Mouse (Mus musculus) heart, embryonic 11.5 days (tissue): ENCODE measurements around the gene 1700001F09Rik. TPM values are rescaled to one million over a fixed set of nuclear protein-coding genes. Genes with fewer than 3 reads are reported as not detected.
"Not testable (repeated sequence)": the region's sequence is repeated elsewhere in the genome, so short reads cannot be mapped to it uniquely, and the experiment has no call there.

Source experiments
- ATAC-seq: fragments of 200-750 bp; cut with Nextera tagmentation; replicated peaks from 2 replicates; pipeline ENCODE4 v1.8.0; 2017; ENCODE audit warnings: moderate library complexity; ENCODE audit not compliant: insufficient number of reproducible peaks, low FRiP score, low TSS enrichment
- H3K27ac ChIP-seq: fragments of 300-500 bp; sonication (generic); 2 replicates; pipeline ENCODE4 v1.5.1; 2014; ENCODE audit warnings: mild to moderate bottlenecking, low read depth, low read length
- H3K27me3 ChIP-seq: fragments of 300-500 bp; sonication (generic); 2 replicates; pipeline ENCODE4 v1.6.1; 2014; ENCODE audit warnings: mild to moderate bottlenecking, low read length, mixed read lengths; ENCODE audit not compliant: control insufficient read depth, insufficient read depth
- H3K36me3 ChIP-seq: fragments of 300-500 bp; sonication (generic); 2 replicates; pipeline ENCODE4 v1.6.1; 2014; ENCODE audit warnings: mild to moderate bottlenecking, low read length, moderate library complexity, mixed read lengths; ENCODE audit not compliant: control insufficient read depth, insufficient read depth
- H3K4me1 ChIP-seq: fragments of 300-500 bp; sonication (generic); 2 replicates; pipeline ENCODE4 v1.6.1; 2014; ENCODE audit warnings: low read length; ENCODE audit not compliant: control insufficient read depth, insufficient read depth
- H3K4me2 ChIP-seq: fragments of 300-500 bp; sonication (generic); 2 replicates; pipeline ENCODE4 v1.6.1; 2014; ENCODE audit warnings: mild to moderate bottlenecking, moderate library complexity
- H3K4me3 ChIP-seq: fragments of 300-500 bp; sonication (generic); 2 replicates; pipeline ENCODE4 v1.5.1; 2014; ENCODE audit warnings: low read depth, low read length
- H3K9ac ChIP-seq: fragments of 300-500 bp; sonication (generic); 2 replicates; pipeline ENCODE4 v1.6.1; 2014; ENCODE audit warnings: mild to moderate bottlenecking, low read depth, low read length, moderate library complexity
- H3K9me3 ChIP-seq: fragments of 300-500 bp; sonication (generic); replicated peaks from 2 replicates; pipeline ENCODE4 v1.6.1; 2016; ENCODE audit warnings: low read length; ENCODE audit not compliant: control insufficient read depth
- WGBS: fragments of 180-500 bp; shearing (Covaris S2); extraction: QIAGEN DNeasy Blood & Tissue Kit; methylation state at CpG from one replicate; pipeline ENCODE4 v1.1.7; 2014; ENCODE audit not compliant: insufficient replicate concordance; 5-methylcytosine and 5-hydroxymethylcytosine counted together
- polyA plus RNA-seq: library from polyadenylated mRNA; unstranded; fragments of >200 nt; fragmentation: Nextera tagmentation; extraction: Ambion mirVana; gene quantifications from 2 replicates; pipeline ENCODE4 v1.2.1, GENCODE M21; 2014

Gene 1700001F09Rik
- polyA plus RNA-seq, 1 experiment from 2014 or later, result not detected

GRCm38 (mm10) chr14:43293503-43293902, 54.1 kb downstream of the 1700001F09Rik start, which contains the start of gene Gm8127:
TSS of gene Gm8127 (minus strand) at chr14:43293832.
- not testable (repeated sequence) for H3K9ac ChIP-seq, H3K4me1 ChIP-seq, H3K4me2 ChIP-seq, ATAC-seq, H3K27ac ChIP-seq, H3K36me3 ChIP-seq, H3K4me3 ChIP-seq, H3K9me3 ChIP-seq, H3K27me3 ChIP-seq
- 74% methylated on average over 3 of the region's 3 CpGs for WGBS

Other genes starting within 250 kb of the 1700001F09Rik start
- not detected in 2 replicates for gene Gm8104, start 247.2 kb downstream of the 1700001F09Rik start, polyA plus RNA-seq
- not detected in 2 replicates for gene Gm7233, start 167.9 kb downstream of the 1700001F09Rik start, polyA plus RNA-seq
- not detected in 2 replicates for gene Gm8122, start 112.5 kb downstream of the 1700001F09Rik start, polyA plus RNA-seq
- gene Gm8126, start 89.2 kb downstream of the 1700001F09Rik start, polyA plus RNA-seq, result not detected in 2 replicates
- gene Gm9732, start 72.8 kb downstream of the 1700001F09Rik start, polyA plus RNA-seq, result not detected in 2 replicates
- not detected in 2 replicates for gene Gm8127, start 54.0 kb downstream of the 1700001F09Rik start, polyA plus RNA-seq
- gene Gm8138, start 68.5 kb upstream of the 1700001F09Rik start, polyA plus RNA-seq, result not detected in 2 replicates
- not detected in 2 replicates for gene Gm5799, start 195.8 kb upstream of the 1700001F09Rik start, polyA plus RNA-seq
- not detected in 2 replicates for gene Gm17654, start 231.3 kb upstream of the 1700001F09Rik start, polyA plus RNA-seq